ENCODE assay signal across 8 mouse cellular contexts in the genomic region with DNA sequence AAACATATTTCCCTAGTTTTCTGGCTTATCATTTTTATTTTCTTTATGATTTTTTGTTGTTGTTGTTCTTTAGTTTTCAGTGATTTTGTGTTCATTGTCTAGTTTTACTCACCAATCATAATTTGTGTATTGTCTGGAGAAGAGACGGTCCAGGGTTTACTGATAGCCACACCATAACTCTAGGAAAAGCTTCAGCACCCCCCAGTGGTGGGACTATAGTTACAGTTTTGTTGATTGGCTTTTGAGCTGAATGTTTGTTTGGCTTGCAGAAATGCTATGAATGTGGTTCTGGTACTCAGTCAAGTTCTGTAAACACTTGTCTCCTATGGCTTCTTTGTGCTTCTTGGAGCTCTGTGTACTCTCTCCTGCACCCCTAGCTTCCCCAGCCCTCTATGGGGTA.
DNase-seq lines count a peak whose midpoint lies in the region; ATAC-seq and TF ChIP-seq lines count a peak whose summit lies in the region.

No protein-coding gene starts in this region.

- no peak for ATAC-seq in intestine, postnatal 0 days
- ATAC-seq in intestine, embryonic 16.5 days, result no peak
- peak; percentile 59; the same call in 1 of the 2 replicates for ATAC-seq in lung, embryonic 16.5 days (ENCODE audit: low read depth)

- H3K27ac ChIP-seq in intestine, postnatal 0 days (ENCODE audit: low read depth, low read length), result no peak overlapping the region
- no peak overlapping the region for H3K27ac ChIP-seq in intestine, embryonic 16.5 days (ENCODE audit: low read length)
- H3K27ac ChIP-seq in CH12.LX (ENCODE audit: insufficient read depth, low read depth), result no peak overlapping the region
- no peak overlapping the region for H3K27ac ChIP-seq in lung, embryonic 16.5 days (ENCODE audit: low read length)

- TF ChIP-seq POLR2A in CH12.LX (IDR thresholded peaks at IDR 0.05; ENCODE audit: low read depth, low read length), result no peak

- DNase-seq in 3T3-L1 (ENCODE audit: low read depth, low spot score), result peak; percentile 75
- DNase-seq in CH12.LX (ENCODE audit: extremely low read depth), result peak; percentile 35
- DNase-seq in cerebellum, postnatal 36 days, result peak; percentile 52
- no peak for DNase-seq in yolk sac, embryonic 10.5 days (ENCODE audit: low spot score)
- no peak for DNase-seq in neural tube, embryonic 10.5 days (ENCODE audit: extremely low spot score, low spot score)

- dilution Hi-C loops in CH12.LX (cut with MboI; ENCODE audit: extremely low pct_ligation_motif_present, extremely low pct_unique_long_range_greater_than_20kb, low sequenced_read_pairs), result no loop called here

- no peak for TF ChIP-seq EP300 in CH12.LX (IDR thresholded peaks at IDR 0.05; ENCODE audit: low read length)

- no peaks in the 10 kb centered on the region for H3K27me3 ChIP-seq in intestine, postnatal 0 days (replicated peaks; ENCODE audit: control insufficient read depth, insufficient read depth, low read length)
- no peaks in the 10 kb centered on the region for H3K27me3 ChIP-seq in intestine, embryonic 16.5 days (replicated peaks; ENCODE audit: control insufficient read depth, insufficient read depth, low read length)
- no peaks in the 10 kb centered on the region for H3K27me3 ChIP-seq in CH12.LX (replicated peaks)
- no peaks in the 10 kb centered on the region for H3K27me3 ChIP-seq in lung, embryonic 16.5 days (ENCODE audit: control insufficient read depth, insufficient read depth, low read depth, low read length)

- in situ Hi-C loops in CH12.LX (cut with MboI; ENCODE audit: low pct_ligation_motif_present, low pct_unique_long_range_greater_than_20kb, low sequenced_read_pairs), result loop anchor here (10.0 kb wide), 1 partner anchor 158 kb away; no protein-coding TSS in a partner anchor

- no peaks in the 10 kb centered on the region for H3K4me1 ChIP-seq in intestine, postnatal 0 days (replicated peaks; ENCODE audit: control insufficient read depth, insufficient read depth, low read length)
- H3K4me1 ChIP-seq in intestine, embryonic 16.5 days (ENCODE audit: control insufficient read depth, insufficient read depth, low read length), result no peaks in the 10 kb centered on the region
- H3K4me1 ChIP-seq in CH12.LX (ENCODE audit: control insufficient read depth in 1 of 2, insufficient read depth in 2 of 2), result no peaks in the 10 kb centered on the region
- H3K4me1 ChIP-seq in lung, embryonic 16.5 days (replicated peaks; ENCODE audit: control insufficient read depth, insufficient read depth, low read length), result no peaks in the 10 kb centered on the region

- H3K36me3 ChIP-seq in intestine, postnatal 0 days (ENCODE audit: control insufficient read depth, insufficient read depth), result peaks cover 73% of the 10 kb centered on the region
- peaks cover 11% of the 10 kb centered on the region for H3K36me3 ChIP-seq in intestine, embryonic 16.5 days (ENCODE audit: control insufficient read depth, insufficient read depth, low read length)
- peaks cover 85 to 100% of the 10 kb centered on the region in 2 experiments for H3K36me3 ChIP-seq in CH12.LX (replicated peaks in 1 of 2; ENCODE audit: control insufficient read depth in 1 of 2, insufficient read depth in 1 of 2, low read length in 1 of 2)
- peaks cover 26% of the 10 kb centered on the region for H3K36me3 ChIP-seq in lung, embryonic 16.5 days (ENCODE audit: control insufficient read depth, insufficient read depth, low read length)

- 14% methylated on average over 1 of the region's 1 CpGs for WGBS in intestine, postnatal 0 days
- WGBS in intestine, embryonic 16.5 days, result 35% methylated on average over 1 of the region's 1 CpGs
- WGBS in lung, embryonic 16.5 days, result 45% methylated on average over 1 of the region's 1 CpGs

- no peak overlapping the region for H3K4me3 ChIP-seq in intestine, postnatal 0 days (ENCODE audit: low read depth, low read length)
- H3K4me3 ChIP-seq in intestine, embryonic 16.5 days (ENCODE audit: low read length), result no peak overlapping the region
- no peak overlapping the region for H3K4me3 ChIP-seq in CH12.LX (replicated peaks in 1 of 3; ENCODE audit: low read depth in 2 of 3, low read length in 2 of 3, poor library complexity in 1 of 3)
- no peak overlapping the region for H3K4me3 ChIP-seq in lung, embryonic 16.5 days (ENCODE audit: low read length)

- no peaks in the 10 kb centered on the region for H3K79me2 ChIP-seq in CH12.LX (replicated peaks; ENCODE audit: control insufficient read depth, extremely low read depth, insufficient read depth, poor library complexity, severe bottlenecking)

- H3K9me3 ChIP-seq in intestine, postnatal 0 days (ENCODE audit: control insufficient read depth), result no peaks in the 10 kb centered on the region
- no peaks in the 10 kb centered on the region for H3K9me3 ChIP-seq in intestine, embryonic 16.5 days (ENCODE audit: control insufficient read depth, low read length)
- no peaks in the 10 kb centered on the region for H3K9me3 ChIP-seq in CH12.LX (replicated peaks; ENCODE audit: low read length)
- H3K9me3 ChIP-seq in lung, embryonic 16.5 days (ENCODE audit: control insufficient read depth, low read length), result no peaks in the 10 kb centered on the region

- peak; percentile 84 for TF ChIP-seq CTCF in intestine, postnatal 0 days (IDR thresholded peaks at IDR 0.05; ENCODE audit: low read depth)
- TF ChIP-seq CTCF in CH12.LX (conservative IDR thresholded peaks at IDR 0.05 in 1 of 2, IDR thresholded peaks at IDR 0.05 in 1 of 2; ENCODE audit: low read depth in 2 of 2, low read length in 2 of 2), result peak; percentile 17 to 73; a peak in 2 of 4 replicates

- no peak overlapping the region for H3K9ac ChIP-seq in intestine, postnatal 0 days (ENCODE audit: low read depth, low read length)
- no peak overlapping the region for H3K9ac ChIP-seq in intestine, embryonic 16.5 days (ENCODE audit: low read depth, low read length)
- no peak overlapping the region for H3K9ac ChIP-seq in CH12.LX (ENCODE audit: insufficient read depth, low read depth)
- no peak overlapping the region for H3K9ac ChIP-seq in lung, embryonic 16.5 days (ENCODE audit: low read length)

- no peak overlapping the region for H3K4me2 ChIP-seq in intestine, postnatal 0 days (replicated peaks; ENCODE audit: low read depth)
- no peak overlapping the region for H3K4me2 ChIP-seq in intestine, embryonic 16.5 days (ENCODE audit: low read depth, low read length)
- H3K4me2 ChIP-seq in CH12.LX (ENCODE audit: insufficient read depth, low read depth, poor library complexity, severe bottlenecking), result no peak overlapping the region
- no peak overlapping the region for H3K4me2 ChIP-seq in lung, embryonic 16.5 days (ENCODE audit: low read depth, low read length)

- peak; percentile 79 for TF ChIP-seq RAD21 in CH12.LX (IDR thresholded peaks at IDR 0.05; ENCODE audit: low read depth, low read length)

TF ChIP-seq in CH12.LX, 34 proteins besides CTCF, POLR2A, EP300 and RAD21:
- TF ChIP-seq NRF1 (IDR thresholded peaks at IDR 0.05; ENCODE audit: low read depth, low read length), result no peak
- TF ChIP-seq ZC3H11A (IDR thresholded peaks at IDR 0.05; ENCODE audit: low read depth, low read length), result 0 out of 2 replicates have a peak, but pooled peaks have one; percentile 5
- TF ChIP-seq MAZ (IDR thresholded peaks at IDR 0.05; ENCODE audit: low read depth, low read length), result no peak
- TF ChIP-seq SMC3 (IDR thresholded peaks at IDR 0.05; ENCODE audit: low read depth, low read length), result peak; percentile 62

Comparison
In these comparisons a context has a peak if more than half of its experiments do, and no peak if none do; other contexts are left out.
1. DNase-seq: peak in 3T3-L1 (single experiment), CH12.LX (single experiment) and cerebellum, postnatal 36 days (2 of 2); none in yolk sac, embryonic 10.5 days (single experiment) and neural tube, embryonic 10.5 days (single experiment).